Mouse (Mus musculus): Measurements from ENCODE around the gene Skor1. TPM values are rescaled to one million over a fixed set of nuclear protein-coding genes. Genes with fewer than 3 reads are reported as not detected.

Gene Skor1
- total and polyA plus RNA-seq, 2 experiments from 2014 or later: not detected

DNA sequence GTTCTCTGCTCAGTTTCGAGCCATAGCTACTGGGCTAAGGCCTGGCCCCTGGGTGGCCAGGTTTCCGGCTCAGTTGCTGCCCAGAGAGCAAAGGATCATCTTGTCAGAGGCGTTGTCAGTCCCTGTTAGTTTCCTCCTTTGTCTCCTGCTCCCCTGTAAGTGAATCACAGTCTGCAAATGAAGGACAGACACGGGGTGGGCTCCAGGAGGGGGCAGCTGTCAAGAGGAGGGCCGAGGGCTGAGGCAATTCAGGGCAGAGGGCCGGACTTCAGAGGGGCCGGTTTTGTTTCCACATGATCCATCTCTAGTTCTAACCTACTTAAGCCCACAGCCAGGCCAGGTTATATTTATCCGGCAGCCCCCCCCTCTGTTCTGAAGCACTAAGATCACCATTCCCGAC lies 16.3 kb upstream of the Skor1 start:
- no peaks in the 10 kb centered on the region for H3K27me3 ChIP-seq (ENCODE audit: control insufficient read depth, insufficient read depth, low read length)
- no peak overlapping the region for H3K4me2 ChIP-seq (ENCODE audit: low read depth, low read length)
- TF ChIP-seq EP300 (IDR thresholded peaks at IDR 0.05; ENCODE audit: low read depth): no peak
- TF ChIP-seq CTCF (IDR thresholded peaks at IDR 0.05; ENCODE audit: low read depth): no peak
- WGBS: 49% methylated on average over 9 of the region's 9 CpGs
- H3K4me3 ChIP-seq (ENCODE audit: low read depth, low read length): no peak overlapping the region
- peaks cover 5% of the 10 kb centered on the region; the same call in 1 of the 2 replicates for H3K36me3 ChIP-seq (replicated peaks; ENCODE audit: control insufficient read depth, insufficient read depth, low read length)
- H3K9ac ChIP-seq (replicated peaks; ENCODE audit: low read depth, low read length): no peak overlapping the region
- no peaks in the 10 kb centered on the region for H3K9me3 ChIP-seq (replicated peaks; ENCODE audit: control insufficient read depth, low read length)
- H3K27ac ChIP-seq (ENCODE audit: low read depth): no peak overlapping the region
- ATAC-seq (ENCODE audit: insufficient read depth, low read depth): no peak
- H3K4me1 ChIP-seq (ENCODE audit: control insufficient read depth, insufficient read depth): no peaks in the 10 kb centered on the region
- DNase-seq (ENCODE audit: low spot score): no peak

- Histone ChIP-seq H3K27ac (ENCODE audit: low read depth) (no peak overlapping the region), H3K4me2 (ENCODE audit: low read depth, low read length) (no peak overlapping the region), H3K27me3 (ENCODE audit: control insufficient read depth, insufficient read depth, low read length) (no peaks in the 10 kb centered on the region), H3K36me3 (replicated peaks; ENCODE audit: control insufficient read depth, insufficient read depth, low read length) (no peaks in the 10 kb centered on the region), H3K9me3 (replicated peaks; ENCODE audit: control insufficient read depth, low read length) (no peaks in the 10 kb centered on the region), H3K4me1 (ENCODE audit: control insufficient read depth, insufficient read depth) (no peaks in the 10 kb centered on the region), H3K9ac (replicated peaks; ENCODE audit: low read depth, low read length) (no peak overlapping the region), H3K4me3 (ENCODE audit: low read depth, low read length) (no peak overlapping the region)
- TF ChIP-seq CTCF (IDR thresholded peaks at IDR 0.05; ENCODE audit: low read depth) (no peak), EP300 (IDR thresholded peaks at IDR 0.05; ENCODE audit: low read depth) (no peak)
- ATAC-seq (ENCODE audit: insufficient read depth, low read depth) (no peak), DNase-seq (ENCODE audit: low spot score) (no peak)
- WGBS: 83% methylated on average over 8 of the region's 8 CpGs
These were observed 15.0 kb upstream of the Skor1 start for GRCm38 (mm10) chr9:63163756-63164155.

- peaks cover 10% of the 10 kb centered on the region; the same call in 1 of the 2 replicates for H3K4me1 ChIP-seq (ENCODE audit: control insufficient read depth, insufficient read depth)
- H3K9me3 ChIP-seq (replicated peaks; ENCODE audit: control insufficient read depth, low read length): no peaks in the 10 kb centered on the region
- TF ChIP-seq EP300 (IDR thresholded peaks at IDR 0.05; ENCODE audit: low read depth) (no peak), CTCF (IDR thresholded peaks at IDR 0.05; ENCODE audit: low read depth) (no peak)
- no peak for DNase-seq (ENCODE audit: low spot score)
- H3K4me3 ChIP-seq (ENCODE audit: low read depth, low read length): no peak overlapping the region
- no peak overlapping the region for H3K27ac ChIP-seq (ENCODE audit: low read depth)
- no peak for ATAC-seq (ENCODE audit: insufficient read depth, low read depth)
- no peak overlapping the region for H3K9ac ChIP-seq (replicated peaks; ENCODE audit: low read depth, low read length)
- H3K4me2 ChIP-seq (ENCODE audit: low read depth, low read length): no peak overlapping the region
- WGBS: 34% methylated on average over 14 of the region's 14 CpGs
- H3K36me3 ChIP-seq (replicated peaks; ENCODE audit: control insufficient read depth, insufficient read depth, low read length): no peaks in the 10 kb centered on the region
- H3K27me3 ChIP-seq (ENCODE audit: control insufficient read depth, insufficient read depth, low read length): peaks cover 82% of the 10 kb centered on the region
These were observed 3.2 kb upstream of the Skor1 start for GRCm38 (mm10) chr9:63151949-63152348.

DNA sequence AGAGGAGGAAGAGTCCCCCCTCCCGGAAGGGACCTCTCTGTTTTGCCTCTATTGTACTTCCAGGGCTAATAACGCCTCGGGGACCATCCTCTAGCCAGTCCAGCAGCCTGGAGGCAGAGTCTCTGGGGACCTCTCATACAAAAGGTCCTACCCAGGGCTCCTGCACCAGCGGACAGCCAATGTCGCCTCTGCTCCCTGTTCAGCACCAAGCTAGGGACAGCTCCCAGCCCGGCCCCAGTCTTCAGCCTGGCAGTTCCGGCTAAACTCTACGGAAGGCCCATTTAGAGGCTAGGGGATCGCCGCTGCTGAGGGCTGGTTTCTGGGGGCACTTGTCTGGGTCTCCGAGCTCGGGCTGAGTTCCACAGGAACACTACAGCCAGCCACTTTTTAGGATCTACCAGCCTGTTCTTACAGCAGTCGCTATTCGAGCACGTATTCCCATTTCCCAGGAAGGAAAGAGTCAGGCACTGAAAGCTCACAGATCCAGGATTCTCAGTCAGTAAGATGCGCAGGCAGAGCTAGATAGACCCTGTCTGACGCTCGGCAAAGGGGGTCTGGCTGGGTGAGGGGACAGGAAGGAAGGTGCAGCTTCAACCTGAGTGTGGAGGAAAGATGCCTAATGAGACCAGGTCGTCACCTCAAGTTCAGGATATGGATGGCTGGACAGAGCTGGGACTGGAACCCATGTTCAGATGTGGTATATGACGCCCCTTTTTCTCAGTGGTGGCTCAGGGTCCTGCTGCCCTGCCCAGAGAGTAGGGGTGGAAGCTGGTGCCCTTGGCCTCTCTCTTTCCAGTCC lies 2.5 kb upstream of the Skor1 start:
- Histone ChIP-seq H3K4me1 (ENCODE audit: control insufficient read depth, insufficient read depth) (peaks cover 16% of the 10 kb centered on the region; the same call in 1 of the 2 replicates), H3K27me3 (ENCODE audit: control insufficient read depth, insufficient read depth, low read length) (peaks cover 84% of the 10 kb centered on the region), H3K27ac (ENCODE audit: low read depth) (no peak overlapping the region), H3K36me3 (replicated peaks; ENCODE audit: control insufficient read depth, insufficient read depth, low read length) (no peaks in the 10 kb centered on the region), H3K4me2 (ENCODE audit: low read depth, low read length) (no peak overlapping the region), H3K9ac (replicated peaks; ENCODE audit: low read depth, low read length) (no peak overlapping the region), H3K4me3 (ENCODE audit: low read depth, low read length) (peak overlapping the region; percentile 11; the same call in 1 of the 2 replicates), H3K9me3 (replicated peaks; ENCODE audit: control insufficient read depth, low read length) (no peaks in the 10 kb centered on the region)
- DNase-seq (ENCODE audit: low spot score) (peak; percentile 71), ATAC-seq (ENCODE audit: insufficient read depth, low read depth) (peak; percentile 74)
- WGBS: 5% methylated on average over 20 of the region's 20 CpGs
- no peak for TF ChIP-seq EP300 (IDR thresholded peaks at IDR 0.05; ENCODE audit: low read depth)
- TF ChIP-seq CTCF (IDR thresholded peaks at IDR 0.05; ENCODE audit: low read depth): no peak

DNA sequence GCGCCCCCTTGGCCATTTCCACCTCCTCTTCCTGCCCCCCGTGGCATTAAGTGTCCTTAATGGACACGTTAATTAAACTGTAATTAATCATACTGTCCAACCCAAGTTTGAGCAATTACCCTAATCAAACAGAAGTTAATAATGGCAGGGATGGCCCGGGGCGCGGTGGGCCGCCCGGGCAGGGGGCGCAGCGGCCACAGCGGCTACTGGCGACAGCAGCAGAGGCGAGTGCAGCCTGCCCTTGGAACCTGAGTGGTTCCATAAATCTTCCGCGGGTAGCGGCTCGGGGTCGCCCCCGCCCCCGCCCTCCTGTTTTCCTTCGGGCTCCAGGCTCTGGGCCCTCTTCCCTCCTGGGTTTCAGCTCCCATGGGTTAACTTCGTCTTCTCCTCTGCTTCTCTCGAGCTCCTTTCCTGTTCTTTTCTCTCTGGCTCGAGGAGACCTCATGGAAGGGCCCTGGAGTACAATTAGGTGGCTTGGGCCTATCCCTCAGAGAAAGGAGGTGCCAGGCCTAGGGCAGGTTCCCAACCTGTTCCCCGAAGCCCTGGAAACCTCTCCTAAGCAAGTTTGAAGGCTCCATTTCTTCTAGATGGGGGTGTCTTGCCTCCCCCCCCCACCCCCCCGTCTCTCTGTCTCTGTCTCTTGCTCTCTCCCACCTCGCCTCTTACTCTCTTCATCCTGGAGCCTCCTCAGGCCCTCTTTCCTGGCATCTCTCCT lies 1.5 kb upstream of the Skor1 start:
- peaks cover 20% of the 10 kb centered on the region for H3K4me1 ChIP-seq (ENCODE audit: control insufficient read depth, insufficient read depth)
- no peak overlapping the region for H3K9ac ChIP-seq (replicated peaks; ENCODE audit: low read depth, low read length)
- no peaks in the 10 kb centered on the region for H3K36me3 ChIP-seq (replicated peaks; ENCODE audit: control insufficient read depth, insufficient read depth, low read length)
- no peak overlapping the region for H3K27ac ChIP-seq (ENCODE audit: low read depth)
- WGBS: 3% methylated on average over 26 of the region's 27 CpGs
- ATAC-seq (ENCODE audit: insufficient read depth, low read depth) (no peak), DNase-seq (ENCODE audit: low spot score) (no peak)
- TF ChIP-seq EP300 (IDR thresholded peaks at IDR 0.05; ENCODE audit: low read depth): no peak
- TF ChIP-seq CTCF (IDR thresholded peaks at IDR 0.05; ENCODE audit: low read depth): no peak
- no peaks in the 10 kb centered on the region for H3K9me3 ChIP-seq (replicated peaks; ENCODE audit: control insufficient read depth, low read length)
- no peak overlapping the region for H3K4me3 ChIP-seq (ENCODE audit: low read depth, low read length)
- H3K27me3 ChIP-seq (ENCODE audit: control insufficient read depth, insufficient read depth, low read length): peaks cover 91% of the 10 kb centered on the region
- no peak overlapping the region for H3K4me2 ChIP-seq (ENCODE audit: low read depth, low read length)
